Mouse (Mus musculus) liver, postnatal 0 days (tissue): ENCODE measurements at regions not wholly inside any gene's neighbourhood (a gene's known extent, or its start where the extent isn't known, plus 50 kb on each side); places are given as distances from the start of the nearest gene placed in this dataset.

Experiments used
- CTCF ChIP-seq: sonication (generic); IDR thresholded peaks from 2 replicates; pipeline ENCODE4 v1.5.1; 2016; ENCODE audit warnings: antibody characterized with exemption, low read depth
- EP300 ChIP-seq: IDR thresholded peaks from 2 replicates; pipeline ENCODE4 v1.6.1; 2016; ENCODE audit warnings: antibody characterized with exemption, low read depth, mild to moderate bottlenecking

DNA sequence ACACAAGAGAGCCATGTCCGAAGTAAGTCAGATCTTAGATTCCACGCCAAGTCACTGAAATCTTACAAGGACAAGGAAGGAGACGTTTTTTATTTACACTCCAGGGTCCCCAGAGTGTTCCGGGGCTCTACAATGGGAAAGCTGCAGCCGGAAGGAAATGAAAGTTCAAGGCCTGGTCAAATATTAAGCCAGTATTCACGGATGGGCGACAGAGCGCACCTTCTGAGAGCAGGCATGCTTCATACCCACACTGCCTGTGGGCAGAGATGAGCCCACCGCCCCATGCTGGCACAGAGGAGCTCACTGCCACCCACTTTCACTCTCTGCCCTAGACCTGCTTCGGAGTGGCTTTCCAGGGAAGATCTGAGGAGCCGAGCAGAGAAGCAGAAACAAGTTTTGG lies 92.2 kb downstream of the Sox9 start:
- TF ChIP-seq CTCF (no peak), EP300 (no peak)
